Mouse (Mus musculus) C2C12 (cell line): ENCODE data around the gene Dpysl5.

Experiments used
- CTCF ChIP-seq: IDR thresholded peaks from one replicate; pipeline ENCODE4 v1.5.1; 2011; ENCODE audit not compliant: control insufficient read depth, insufficient read depth, insufficient read length
- FOSL1 ChIP-seq: IDR thresholded peaks from one replicate; pipeline ENCODE4 v1.8.0; 2011; ENCODE audit warnings: mild to moderate bottlenecking, low read length; ENCODE audit not compliant: poor library complexity, insufficient read depth, severe bottlenecking
- MYOD1 ChIP-seq: IDR thresholded peaks from one replicate; pipeline ENCODE4 v1.6.1; 2011; ENCODE audit warnings: low read depth; ENCODE audit not compliant: control insufficient read depth, insufficient read length
- MYOG ChIP-seq: IDR thresholded peaks from one replicate; pipeline ENCODE4 v1.6.1; 2011; ENCODE audit not compliant: control insufficient read depth, insufficient read length; ENCODE audit errors: extremely low read depth
- USF1 ChIP-seq: IDR thresholded peaks from one replicate; pipeline ENCODE4 v1.6.1; 2011; ENCODE audit warnings: low read depth, mild to moderate bottlenecking, control low read depth, moderate library complexity

DNA sequence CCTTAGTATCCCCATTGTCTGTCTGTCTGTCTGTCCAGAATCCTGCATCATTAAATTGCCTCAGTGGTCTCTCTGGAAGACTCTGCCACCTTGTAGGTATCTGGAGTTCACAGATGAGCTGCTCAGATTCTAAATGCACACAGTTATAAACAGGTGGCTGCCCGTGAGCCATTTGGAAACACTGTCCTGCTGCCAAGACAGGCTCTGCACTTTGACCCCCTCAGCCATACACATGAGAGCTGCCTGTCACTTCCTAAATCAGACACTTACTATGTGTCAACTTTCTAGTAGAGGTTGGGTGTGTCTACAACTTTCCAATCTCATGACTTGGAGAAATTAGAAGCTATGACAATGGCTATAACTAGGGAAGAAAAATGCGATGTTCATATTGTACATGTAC is 128.4 kb downstream of the Dpysl5 start:
- no peak for TF ChIP-seq CTCF
- no peak for TF ChIP-seq MYOD1
- TF ChIP-seq MYOG: no peak
- no peak for TF ChIP-seq FOSL1
- no peak for TF ChIP-seq USF1
